Mouse (Mus musculus) cerebellum, adult 11 months (tissue): ENCODE results near the gene Phldb3.

ENCODE experiments used
- DNase-seq: peaks from one replicate; pipeline ENCODE4 v3.0.0; 2022

The Phldb3 gene

GRCm38 (mm10) chr7:24610144-24610878 lies at the start of gene Phldb3:
Phldb3 (plus strand) TSS chr7:24610763.
- no peak for DNase-seq

GRCm38 (mm10) chr7:24561450-24561849 lies 49.1 kb upstream of the Phldb3 start:
- no peak for DNase-seq

DNA sequence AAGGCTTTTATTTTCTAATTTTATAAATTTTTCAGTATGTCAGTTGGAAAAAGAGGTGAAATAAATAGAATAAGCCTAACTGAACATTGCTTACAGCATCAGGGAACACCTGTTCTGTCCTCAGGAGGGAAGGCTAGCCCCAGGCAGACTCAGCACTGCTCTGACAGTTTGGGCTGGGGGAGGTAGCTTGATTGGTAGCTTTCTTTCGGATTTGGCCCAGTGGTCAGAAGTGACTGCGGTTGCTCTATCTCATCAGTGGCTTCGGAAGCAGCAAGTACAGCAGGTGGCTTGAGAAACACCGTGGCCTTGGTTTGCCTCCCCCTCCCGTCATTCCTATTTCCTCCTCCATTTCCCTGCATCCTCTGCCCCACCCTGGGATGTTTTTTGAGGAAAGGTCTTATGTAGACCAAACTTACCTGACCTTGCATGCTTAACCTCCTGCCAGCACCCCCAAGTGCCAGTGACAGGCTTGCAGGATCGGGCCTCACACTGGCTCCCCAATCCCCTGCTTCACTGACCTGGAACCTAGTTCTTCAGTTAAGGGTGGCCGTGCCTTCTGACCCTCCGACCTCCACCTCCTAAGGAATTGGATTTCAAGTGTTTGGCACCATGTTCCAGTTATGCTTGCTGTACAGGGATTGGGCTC lies 47.2 kb upstream of the Phldb3 start:
- DNase-seq = no peak

GRCm38 (mm10) chr7:24563837-24564206 lies 46.7 kb upstream of the Phldb3 start:
- no peak for DNase-seq

DNA sequence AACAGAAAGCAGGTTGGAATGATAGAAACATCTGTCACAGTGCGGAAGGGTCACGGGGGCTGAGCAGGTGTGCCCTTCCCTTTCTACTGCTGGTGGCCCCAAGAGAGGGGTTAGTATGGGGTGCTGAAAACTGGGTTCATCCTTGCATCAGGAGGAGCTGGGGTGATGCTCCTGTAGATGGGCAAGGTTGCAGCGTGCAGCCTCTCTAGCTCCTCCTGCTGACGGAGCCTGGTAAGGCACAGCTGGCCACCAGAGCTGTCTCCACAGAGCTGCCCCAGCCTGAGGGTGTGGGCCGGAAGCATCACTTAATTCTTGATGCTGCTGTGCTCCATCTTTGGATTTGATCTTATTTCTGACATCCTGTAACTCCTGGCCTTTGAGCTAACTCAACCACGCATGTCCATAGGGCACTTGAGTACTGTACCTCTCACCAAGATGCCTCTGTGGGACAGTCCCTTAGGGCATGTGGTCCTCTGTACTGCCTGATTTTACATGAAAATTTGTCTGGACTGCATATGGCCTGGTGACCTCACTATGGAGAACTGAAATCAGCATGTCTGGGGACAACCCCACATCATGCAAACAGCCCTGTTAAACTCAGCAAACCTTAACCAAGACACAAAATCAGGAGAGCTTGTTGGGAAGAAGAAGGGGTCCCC lies 45.8 kb upstream of the Phldb3 start:
- DNase-seq = peak; percentile 68

GRCm38 (mm10) chr7:24565627-24566026 lies 44.9 kb upstream of the Phldb3 start:
- no peak for DNase-seq

- DNase-seq = no peak
Observed at GRCm38 (mm10) chr7:24566206-24566605, 44.4 kb upstream of the Phldb3 start.

DNA sequence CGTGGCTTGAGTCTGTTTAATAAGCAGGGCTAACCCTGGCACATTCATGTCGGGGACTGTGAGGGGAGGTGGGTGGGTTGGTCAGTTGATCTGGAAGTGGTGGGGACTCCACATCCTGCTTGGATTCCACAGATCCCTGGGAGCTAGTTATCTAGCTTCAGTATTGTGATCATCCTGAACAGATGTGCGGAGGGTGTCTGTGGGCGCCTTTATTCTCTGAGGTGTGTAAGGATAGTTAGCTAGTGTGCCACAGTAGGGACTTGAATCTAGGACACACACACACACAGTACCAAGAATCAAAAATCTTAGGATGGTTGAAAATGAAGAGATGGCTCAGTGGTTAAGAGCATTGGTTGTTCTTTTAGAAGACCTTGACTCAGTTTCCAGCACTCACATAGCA lies 42.1 kb upstream of the Phldb3 start:
- DNase-seq = no peak

- no peak for DNase-seq
Observed at GRCm38 (mm10) chr7:24571071-24571470, 39.5 kb upstream of the Phldb3 start.

GRCm38 (mm10) chr7:24572455-24572854 lies 38.1 kb upstream of the Phldb3 start:
- no peak for DNase-seq

- DNase-seq = no peak
Observed at GRCm38 (mm10) chr7:24574224-24574796, 36.3 kb upstream of the Phldb3 start.

- DNase-seq = no peak
Observed at GRCm38 (mm10) chr7:24577811-24578210, 32.8 kb upstream of the Phldb3 start.

DNA sequence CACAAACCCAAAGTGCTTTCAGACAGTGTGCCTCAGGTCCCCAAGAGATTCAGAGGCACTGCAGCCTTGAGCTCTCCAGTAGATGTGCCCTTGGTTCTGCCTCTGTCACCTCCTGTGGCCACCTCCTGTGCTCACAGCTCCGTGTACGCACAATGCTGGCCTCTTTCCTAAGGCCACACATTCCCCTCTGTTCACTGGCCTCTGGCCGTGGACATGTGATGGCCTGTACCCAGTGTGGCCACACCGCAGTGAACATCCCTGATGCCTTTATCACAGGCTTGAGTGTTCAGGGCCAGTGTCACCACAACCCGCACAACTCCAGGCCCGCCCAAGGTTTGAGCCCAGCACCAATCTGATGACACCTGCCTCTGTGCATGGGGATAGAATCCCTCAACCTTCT lies 25.7 kb upstream of the Phldb3 start:
- no peak for DNase-seq

GRCm38 (mm10) chr7:24585995-24586394 lies 24.6 kb upstream of the Phldb3 start:
- no peak for DNase-seq

DNA sequence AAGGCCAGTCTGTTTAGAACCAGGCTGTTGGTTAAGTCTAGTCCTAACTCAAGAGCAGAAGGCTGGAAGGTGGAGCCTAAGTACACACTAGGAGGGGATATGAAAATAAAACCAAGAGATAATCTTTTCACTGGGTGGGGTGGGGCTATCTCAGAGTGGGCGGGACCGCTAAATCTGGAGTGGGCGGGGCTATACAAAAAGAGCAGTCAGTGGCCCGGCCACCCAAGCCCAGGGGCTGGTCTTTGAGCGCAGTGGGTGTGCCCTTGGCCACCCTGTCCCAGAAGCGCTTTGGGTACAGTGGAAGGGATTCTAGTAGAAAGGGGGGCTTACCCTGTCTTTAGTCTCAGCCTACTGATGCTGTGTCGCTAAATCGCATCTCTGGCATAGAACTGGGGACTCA lies 23.7 kb upstream of the Phldb3 start:
- DNase-seq = no peak

DNA sequence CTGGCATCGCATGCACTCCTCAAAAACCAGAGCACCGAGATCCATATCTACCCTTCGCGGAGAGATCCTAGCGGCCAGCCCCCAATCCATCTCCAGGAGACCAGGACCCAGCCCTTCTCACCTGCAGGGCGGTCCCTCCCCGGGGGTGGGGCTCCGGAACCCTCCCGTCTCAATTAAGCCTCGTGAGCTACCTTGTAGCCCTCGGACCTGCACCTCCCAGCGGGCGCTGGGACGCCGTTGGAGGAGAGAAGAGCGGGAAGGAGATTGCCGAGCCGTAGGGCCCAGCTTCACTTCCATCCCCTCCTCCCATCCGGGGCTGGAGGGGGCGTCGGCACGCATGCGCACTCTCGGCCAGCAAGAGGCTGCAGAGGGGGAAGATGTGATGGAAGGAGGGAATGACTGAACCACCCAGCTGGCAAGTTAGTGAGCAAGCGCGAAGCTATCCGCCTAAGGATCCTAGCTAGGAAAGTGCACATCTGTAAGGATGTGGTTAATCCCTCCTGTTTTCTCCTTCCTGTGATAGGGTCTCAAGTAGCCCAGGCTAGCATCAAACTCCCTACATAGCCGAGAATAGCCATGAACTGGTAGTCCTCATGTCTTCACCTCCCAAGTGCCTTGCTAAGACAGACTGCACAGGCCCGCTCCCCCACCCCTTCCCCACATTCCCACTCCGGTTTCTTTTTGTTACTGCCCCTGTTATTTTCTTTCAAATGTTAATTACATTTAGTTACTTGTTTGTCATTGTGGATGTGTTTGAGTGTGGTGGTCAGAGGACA lies 23.0 kb upstream of the Phldb3 start, which contains the start of the genes Ethe1 and Zfp575:
Ethe1 (plus strand) TSS at position 214 of the 776 bp plus-strand sequence.
Zfp575 (minus strand) TSS at position 312 of the 776 bp plus-strand sequence.
- DNase-seq = peak; percentile 30

DNA sequence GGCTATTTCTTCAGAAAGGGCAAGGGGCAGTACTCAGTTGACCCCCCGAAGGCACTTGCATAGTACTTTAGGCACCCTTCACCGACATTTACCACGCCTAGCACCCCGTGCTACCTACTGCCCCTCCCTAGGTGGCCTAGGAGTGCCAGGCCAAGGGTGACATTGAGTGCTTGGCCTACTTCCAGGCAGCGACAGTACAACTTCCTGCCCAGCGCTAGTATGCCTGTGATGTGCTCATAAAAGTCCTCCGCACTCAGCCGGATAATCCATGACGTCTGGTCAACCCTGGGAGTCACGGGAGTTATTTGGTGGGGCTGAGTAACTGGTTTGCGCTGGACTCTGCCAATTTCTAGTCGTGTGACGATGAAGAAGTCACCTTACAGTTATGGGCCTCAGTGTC lies 22.2 kb upstream of the Phldb3 start:
- no peak for DNase-seq

DNA sequence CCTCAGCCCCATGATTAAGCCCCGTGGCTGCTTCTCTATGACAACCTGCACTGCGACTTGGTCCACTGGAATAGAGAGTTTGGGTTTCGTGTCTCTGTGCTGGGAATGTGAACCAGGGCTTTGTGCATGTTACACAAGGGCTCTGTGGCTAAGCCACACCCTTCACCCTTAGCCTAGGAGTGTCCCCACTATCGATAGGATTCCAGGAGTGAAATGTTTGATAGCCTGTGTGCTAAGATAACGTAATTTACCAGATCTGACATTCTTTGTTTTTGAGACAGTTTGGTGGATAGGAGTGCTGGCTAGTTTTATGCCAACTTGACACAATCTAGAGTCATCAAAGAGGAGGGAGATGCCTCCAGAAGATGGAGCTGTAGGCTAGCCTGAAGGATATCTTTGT lies 18.8 kb upstream of the Phldb3 start:
- no peak for DNase-seq

DNA sequence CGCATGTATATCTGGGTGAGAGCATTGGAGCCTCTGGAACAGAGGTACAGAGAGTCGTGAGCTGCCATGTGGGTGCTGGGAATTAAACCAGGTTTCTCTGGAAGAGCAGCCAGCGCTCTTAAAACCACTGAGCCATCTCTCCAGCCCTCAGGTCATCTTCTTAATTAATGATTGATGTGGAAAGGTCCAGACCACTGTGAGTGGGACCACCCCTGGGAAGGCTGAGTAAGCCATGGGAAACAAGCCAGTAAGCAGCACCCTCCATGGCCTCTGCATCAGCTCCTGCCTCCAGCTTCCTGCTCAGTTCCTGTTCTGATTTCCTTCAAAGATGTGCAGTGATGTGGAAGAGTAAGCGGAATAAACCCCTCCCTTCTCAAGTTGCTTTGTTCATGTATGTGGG lies 18.4 kb upstream of the Phldb3 start:
- DNase-seq = no peak

DNA sequence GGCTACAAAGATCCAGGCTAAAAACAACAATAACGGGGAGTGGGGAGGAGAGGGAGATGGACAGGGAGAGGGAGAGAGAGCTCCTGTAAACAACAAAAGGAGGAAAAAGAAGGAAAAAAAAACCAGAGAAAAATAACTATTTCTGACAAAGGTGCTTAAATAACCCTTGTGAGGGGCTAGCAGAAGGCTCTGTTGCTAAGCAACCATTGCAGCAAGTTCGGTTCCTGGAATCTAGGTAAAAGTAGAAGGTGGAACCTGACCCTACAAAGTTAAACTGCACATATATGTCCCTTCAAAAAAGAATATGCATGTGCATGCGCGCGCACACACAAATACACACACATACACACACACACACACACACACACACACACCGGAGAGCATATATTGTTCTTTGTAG lies 17.8 kb upstream of the Phldb3 start:
- no peak for DNase-seq

DNA sequence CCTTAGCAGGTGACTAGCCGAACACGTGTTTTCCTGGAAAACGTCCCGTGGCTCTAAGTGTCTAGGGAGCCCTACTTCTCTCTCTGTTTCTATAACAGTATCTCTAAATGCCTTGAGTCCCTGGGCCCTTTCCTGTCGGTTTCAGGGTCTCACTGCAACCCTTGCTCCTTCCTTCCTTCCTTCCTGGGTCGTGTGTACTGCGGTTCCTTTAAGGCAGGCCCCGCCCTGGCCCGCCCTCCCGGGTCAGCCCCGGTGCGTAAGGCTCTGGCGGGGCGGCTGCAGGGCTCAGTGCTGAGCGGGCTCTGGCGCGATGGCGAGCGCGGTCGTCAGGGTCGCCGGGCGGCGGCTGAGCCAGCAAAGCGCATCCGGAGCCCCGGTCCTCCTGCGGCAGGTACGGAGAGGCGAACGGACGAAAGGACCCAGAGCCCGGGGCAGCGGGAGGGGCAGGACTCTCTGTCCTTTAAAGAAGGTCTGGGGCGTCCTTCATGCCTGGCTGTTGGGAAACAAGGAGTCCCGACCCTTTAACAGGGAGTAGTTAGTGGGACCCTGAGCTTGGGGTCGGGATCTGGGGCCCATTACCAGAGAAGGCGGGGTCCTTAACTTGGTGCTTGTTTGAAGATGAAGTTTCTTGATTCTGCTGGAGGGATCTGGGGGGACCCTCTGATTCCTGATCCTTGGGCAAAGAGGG lies 16.8 kb upstream of the Phldb3 start:
- peak; percentile 63 for DNase-seq

DNA sequence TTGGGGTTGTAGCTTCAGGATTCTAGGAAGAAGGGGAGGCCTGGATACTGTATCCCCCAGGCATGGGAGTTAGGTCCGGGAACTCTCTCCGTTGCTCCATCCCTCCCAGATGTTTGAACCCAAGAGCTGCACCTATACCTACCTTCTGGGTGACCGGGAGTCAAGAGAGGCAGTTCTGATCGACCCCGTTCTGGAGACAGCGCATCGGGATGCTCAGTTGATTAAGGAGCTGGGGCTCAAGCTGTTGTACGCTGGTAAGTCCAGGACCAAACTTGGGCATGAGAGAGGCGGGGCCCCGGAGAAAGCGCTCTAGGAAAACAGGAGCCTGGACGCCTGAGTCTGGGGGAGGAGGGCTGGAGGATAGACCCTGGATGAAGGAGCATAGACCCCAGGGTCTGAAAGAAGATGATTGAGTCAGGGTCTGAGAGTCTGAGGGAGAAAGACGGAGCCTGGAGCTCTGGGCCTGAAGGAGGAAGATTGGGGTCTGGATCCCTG lies 16.2 kb upstream of the Phldb3 start:
- no peak for DNase-seq
